Mouse (Mus musculus): ENCODE results near the gene Ptch1.

Ptch1 gene

GRCm38 (mm10) chr13:63563781-63564625 lies 9.4 kb downstream of the Ptch1 start:
- DNase-seq (ENCODE audit: low read depth, low spot score): peak; percentile 25

GRCm38 (mm10) chr13:63562972-63563780 lies 10.2 kb downstream of the Ptch1 start:
- DNase-seq (ENCODE audit: low read depth, low spot score): peak; percentile 27

- DNase-seq (ENCODE audit: low read depth, low spot score): no peak
These were observed 11.0 kb downstream of the Ptch1 start for GRCm38 (mm10) chr13:63562141-63562971.

- DNase-seq (ENCODE audit: low read depth, low spot score): no peak
These were observed 15.0 kb downstream of the Ptch1 start for GRCm38 (mm10) chr13:63558297-63558890.

- DNase-seq (ENCODE audit: low read depth, low spot score): no peak
These were observed 17.0 kb downstream of the Ptch1 start for GRCm38 (mm10) chr13:63556431-63556830.

GRCm38 (mm10) chr13:63555885-63556284 lies 17.5 kb downstream of the Ptch1 start:
- DNase-seq (ENCODE audit: low read depth, low spot score): no peak

- DNase-seq (ENCODE audit: low read depth, low spot score): no peak
These were observed 18.8 kb downstream of the Ptch1 start for GRCm38 (mm10) chr13:63554569-63554968.

- no peak for DNase-seq (ENCODE audit: low read depth, low spot score)
These were observed 20.0 kb downstream of the Ptch1 start for GRCm38 (mm10) chr13:63553436-63553835.

- DNase-seq (ENCODE audit: low read depth, low spot score): no peak
These were observed 21.0 kb downstream of the Ptch1 start for GRCm38 (mm10) chr13:63552291-63552932.

- DNase-seq (ENCODE audit: low read depth, low spot score): no peak
These were observed 21.7 kb downstream of the Ptch1 start for GRCm38 (mm10) chr13:63551552-63552290.

GRCm38 (mm10) chr13:63550367-63550766 lies 23.0 kb downstream of the Ptch1 start:
- no peak for DNase-seq (ENCODE audit: low read depth, low spot score)

GRCm38 (mm10) chr13:63549210-63549609 lies 24.2 kb downstream of the Ptch1 start:
- DNase-seq (ENCODE audit: low read depth, low spot score): no peak

- no peak for DNase-seq (ENCODE audit: low read depth, low spot score)
These were observed 24.8 kb downstream of the Ptch1 start for GRCm38 (mm10) chr13:63548571-63548970.

- no peak for DNase-seq (ENCODE audit: low read depth, low spot score)
These were observed 28.1 kb downstream of the Ptch1 start for GRCm38 (mm10) chr13:63545291-63545690.

- no peak for DNase-seq (ENCODE audit: low read depth, low spot score)
These were observed 28.5 kb downstream of the Ptch1 start for GRCm38 (mm10) chr13:63544967-63545253.

- DNase-seq (ENCODE audit: low read depth, low spot score): no peak
These were observed 29.1 kb downstream of the Ptch1 start for GRCm38 (mm10) chr13:63544119-63544966.

GRCm38 (mm10) chr13:63543459-63543858 lies 29.9 kb downstream of the Ptch1 start:
- DNase-seq (ENCODE audit: low read depth, low spot score): no peak

GRCm38 (mm10) chr13:63542796-63543384 lies 30.5 kb downstream of the Ptch1 start:
- no peak for DNase-seq (ENCODE audit: low read depth, low spot score)

GRCm38 (mm10) chr13:63541510-63541909 lies 31.9 kb downstream of the Ptch1 start:
- no peak for DNase-seq (ENCODE audit: low read depth, low spot score)
